Mouse (Mus musculus): ENCODE data around the gene Kat6b. TPM values are rescaled to one million over a fixed set of nuclear protein-coding genes. Genes with fewer than 3 reads are reported as not detected.

Kat6b gene
- polyA plus RNA-seq, 1 experiment from 2014 or later, result 23.2 TPM

GRCm38 (mm10) chr14:21691070-21691469 is 209.8 kb downstream of the Kat6b start:
- no peak overlapping the region for H3K4me3 ChIP-seq (replicated peaks)
- no peak overlapping the region for H3K4me2 ChIP-seq (replicated peaks)
- H3K9me3 ChIP-seq (replicated peaks), result 0 out of 2 replicates have a peak, but pooled peaks cover 4% of the 10 kb centered on the region
- peaks cover 20% of the 10 kb centered on the region for H3K4me1 ChIP-seq
- WGBS, result 65% methylated on average over 3 of the region's 3 CpGs
- H3K36me3 ChIP-seq, result no peaks in the 10 kb centered on the region
- H3K9ac ChIP-seq, result no peak overlapping the region
- no peak for ATAC-seq (ENCODE audit: insufficient number of reproducible peaks, low FRiP score, low TSS enrichment, low read depth)
- H3K27me3 ChIP-seq, result no peaks in the 10 kb centered on the region
- H3K27ac ChIP-seq (replicated peaks), result peak overlapping the region; percentile 63

GRCm38 (mm10) chr14:21695020-21695419 is 213.8 kb downstream of the Kat6b start:
- Histone ChIP-seq H3K27me3 (no peaks in the 10 kb centered on the region), H3K36me3 (no peaks in the 10 kb centered on the region), H3K4me1 (peaks cover 10% of the 10 kb centered on the region; the same call in 1 of the 2 replicates), H3K9me3 (replicated peaks) (0 out of 2 replicates have a peak, but pooled peaks cover 4% of the 10 kb centered on the region), H3K9ac (no peak overlapping the region), H3K4me3 (replicated peaks) (no peak overlapping the region), H3K27ac (replicated peaks) (no peak overlapping the region), H3K4me2 (replicated peaks) (no peak overlapping the region)
- 69% methylated on average over 6 of the region's 6 CpGs for WGBS
- ATAC-seq (ENCODE audit: insufficient number of reproducible peaks, low FRiP score, low TSS enrichment, low read depth), result no peak

- no peaks in the 10 kb centered on the region for H3K27me3 ChIP-seq
- WGBS, result 82% methylated on average over 7 of the region's 7 CpGs
- no peaks in the 10 kb centered on the region for H3K36me3 ChIP-seq
- H3K27ac ChIP-seq (replicated peaks), result no peak overlapping the region
- H3K4me2 ChIP-seq (replicated peaks), result no peak overlapping the region
- H3K4me1 ChIP-seq, result peaks cover 3% of the 10 kb centered on the region; the same call in 1 of the 2 replicates
- no peak overlapping the region for H3K9ac ChIP-seq
- ATAC-seq (ENCODE audit: insufficient number of reproducible peaks, low FRiP score, low TSS enrichment, low read depth), result no peak
- H3K4me3 ChIP-seq (replicated peaks), result no peak overlapping the region
- 0 out of 2 replicates have a peak, but pooled peaks cover 4% of the 10 kb centered on the region for H3K9me3 ChIP-seq (replicated peaks)
Observed at GRCm38 (mm10) chr14:21696186-21696830, 215.1 kb downstream of the Kat6b start.

- no peak for ATAC-seq (ENCODE audit: insufficient number of reproducible peaks, low FRiP score, low TSS enrichment, low read depth)
- no peaks in the 10 kb centered on the region for H3K36me3 ChIP-seq
- H3K9ac ChIP-seq, result no peak overlapping the region
- H3K9me3 ChIP-seq (replicated peaks), result no peaks in the 10 kb centered on the region
- WGBS, result 84% methylated on average over 8 of the region's 8 CpGs
- H3K27me3 ChIP-seq, result no peaks in the 10 kb centered on the region
- no peak overlapping the region for H3K4me2 ChIP-seq (replicated peaks)
- peaks cover 18% of the 10 kb centered on the region for H3K4me1 ChIP-seq
- no peak overlapping the region for H3K4me3 ChIP-seq (replicated peaks)
- H3K27ac ChIP-seq (replicated peaks), result no peak overlapping the region
Observed at GRCm38 (mm10) chr14:21702691-21703090, 221.5 kb downstream of the Kat6b start.

GRCm38 (mm10) chr14:21703255-21703654 is 222.0 kb downstream of the Kat6b start:
- Histone ChIP-seq H3K27me3 (no peaks in the 10 kb centered on the region), H3K4me3 (replicated peaks) (no peak overlapping the region), H3K4me1 (peaks cover 24% of the 10 kb centered on the region), H3K9me3 (replicated peaks) (no peaks in the 10 kb centered on the region), H3K36me3 (no peaks in the 10 kb centered on the region), H3K27ac (replicated peaks) (no peak overlapping the region), H3K9ac (no peak overlapping the region), H3K4me2 (replicated peaks) (no peak overlapping the region)
- no peak for ATAC-seq (ENCODE audit: insufficient number of reproducible peaks, low FRiP score, low TSS enrichment, low read depth)
- WGBS, result 60% methylated on average over 5 of the region's 5 CpGs

GRCm38 (mm10) chr14:21705462-21705861 is 224.2 kb downstream of the Kat6b start:
- no peak overlapping the region for H3K4me3 ChIP-seq (replicated peaks)
- H3K9ac ChIP-seq, result no peak overlapping the region
- no peak overlapping the region; the same call in 1 of the 2 replicates for H3K27ac ChIP-seq (replicated peaks)
- no peak overlapping the region for H3K4me2 ChIP-seq (replicated peaks)
- peaks cover 40% of the 10 kb centered on the region for H3K4me1 ChIP-seq
- H3K36me3 ChIP-seq, result no peaks in the 10 kb centered on the region
- no peak for ATAC-seq (ENCODE audit: insufficient number of reproducible peaks, low FRiP score, low TSS enrichment, low read depth)
- H3K9me3 ChIP-seq (replicated peaks), result no peaks in the 10 kb centered on the region
- no peaks in the 10 kb centered on the region for H3K27me3 ChIP-seq
- 77% methylated on average over 2 of the region's 2 CpGs for WGBS

- Histone ChIP-seq H3K36me3 (no peaks in the 10 kb centered on the region), H3K27me3 (no peaks in the 10 kb centered on the region), H3K9ac (no peak overlapping the region), H3K4me1 (peaks cover 49% of the 10 kb centered on the region), H3K9me3 (replicated peaks) (no peaks in the 10 kb centered on the region), H3K4me2 (replicated peaks) (no peak overlapping the region), H3K27ac (replicated peaks) (peak overlapping the region; percentile 88), H3K4me3 (replicated peaks) (no peak overlapping the region)
- peak; percentile 79 for ATAC-seq (ENCODE audit: insufficient number of reproducible peaks, low FRiP score, low TSS enrichment, low read depth)
- WGBS, result 35% methylated on average over 12 of the region's 12 CpGs
Observed at GRCm38 (mm10) chr14:21706759-21707571, 225.7 kb downstream of the Kat6b start.

- WGBS, result 58% methylated on average over 2 of the region's 2 CpGs
- no peak overlapping the region for H3K4me2 ChIP-seq (replicated peaks)
- peaks cover 49% of the 10 kb centered on the region for H3K4me1 ChIP-seq
- no peaks in the 10 kb centered on the region for H3K36me3 ChIP-seq
- no peak for ATAC-seq (ENCODE audit: insufficient number of reproducible peaks, low FRiP score, low TSS enrichment, low read depth)
- H3K9ac ChIP-seq, result no peak overlapping the region
- peak overlapping the region; percentile 81 for H3K27ac ChIP-seq (replicated peaks)
- H3K27me3 ChIP-seq, result no peaks in the 10 kb centered on the region
- H3K9me3 ChIP-seq (replicated peaks), result no peaks in the 10 kb centered on the region
- H3K4me3 ChIP-seq (replicated peaks), result no peak overlapping the region
Observed at GRCm38 (mm10) chr14:21709545-21709944, 228.3 kb downstream of the Kat6b start.

GRCm38 (mm10) chr14:21711231-21711630 is 230.0 kb downstream of the Kat6b start:
- Histone ChIP-seq H3K9me3 (replicated peaks) (no peaks in the 10 kb centered on the region), H3K4me1 (peaks cover 48% of the 10 kb centered on the region), H3K27me3 (no peaks in the 10 kb centered on the region), H3K36me3 (no peaks in the 10 kb centered on the region), H3K4me2 (replicated peaks) (no peak overlapping the region), H3K4me3 (replicated peaks) (no peak overlapping the region), H3K27ac (replicated peaks) (peak overlapping the region; percentile 87), H3K9ac (no peak overlapping the region)
- ATAC-seq (ENCODE audit: insufficient number of reproducible peaks, low FRiP score, low TSS enrichment, low read depth), result no peak
- 41% methylated on average over 2 of the region's 2 CpGs for WGBS

GRCm38 (mm10) chr14:21714486-21714885 is 233.3 kb downstream of the Kat6b start, which contains the start of gene Dupd1:
Gene Dupd1, minus strand, starts transcription at chr14:21714576.
- Histone ChIP-seq H3K9ac (no peak within 1 kb of the TSS), H3K36me3 (no peaks in the 10 kb centered on the region), H3K27me3 (no peaks in the 10 kb centered on the region), H3K27ac (replicated peaks) (no peak within 1 kb of the TSS), H3K4me3 (replicated peaks) (no peak within 1 kb of the TSS), H3K4me2 (replicated peaks) (no peak within 1 kb of the TSS), H3K9me3 (replicated peaks) (no peaks in the 10 kb centered on the region), H3K4me1 (peaks cover 29% of the 10 kb centered on the region)
- 53% methylated on average over 5 of the region's 5 CpGs for WGBS
- no peak for ATAC-seq (ENCODE audit: insufficient number of reproducible peaks, low FRiP score, low TSS enrichment, low read depth)

GRCm38 (mm10) chr14:21719646-21720383 is 238.6 kb downstream of the Kat6b start:
- no peaks in the 10 kb centered on the region for H3K9me3 ChIP-seq (replicated peaks)
- H3K27me3 ChIP-seq, result 0 out of 2 replicates have a peak, but pooled peaks cover 2% of the 10 kb centered on the region
- peaks cover 23% of the 10 kb centered on the region for H3K4me1 ChIP-seq
- no peak overlapping the region for H3K4me2 ChIP-seq (replicated peaks)
- H3K4me3 ChIP-seq (replicated peaks), result no peak overlapping the region
- ATAC-seq (ENCODE audit: insufficient number of reproducible peaks, low FRiP score, low TSS enrichment, low read depth), result no peak
- 28% methylated on average over 17 of the region's 17 CpGs for WGBS
- no peak overlapping the region for H3K27ac ChIP-seq (replicated peaks)
- 0 out of 2 replicates have a peak overlapping the region, but pooled peaks have one; percentile 12 for H3K9ac ChIP-seq
- no peaks in the 10 kb centered on the region for H3K36me3 ChIP-seq
